Mouse (Mus musculus): ENCODE measurements around the gene Disp2.

Gene Disp2

GRCm38 (mm10) chr2:118750476-118750875 is 29.0 kb upstream of the Disp2 start:
- TF ChIP-seq GATA4 (IDR thresholded peaks at IDR 0.05; ENCODE audit: insufficient replicate concordance, low read length), result no peak

GRCm38 (mm10) chr2:118751896-118752791 is 27.4 kb upstream of the Disp2 start:
- TF ChIP-seq GATA4 (IDR thresholded peaks at IDR 0.05; ENCODE audit: insufficient replicate concordance, low read length), result 0 out of 2 replicates have a peak, but pooled peaks have one; percentile 33

GRCm38 (mm10) chr2:118752792-118753108 is 26.8 kb upstream of the Disp2 start:
- TF ChIP-seq GATA4 (IDR thresholded peaks at IDR 0.05; ENCODE audit: insufficient replicate concordance, low read length), result no peak

GRCm38 (mm10) chr2:118754143-118754542 is 25.4 kb upstream of the Disp2 start:
- no peak for TF ChIP-seq GATA4 (IDR thresholded peaks at IDR 0.05; ENCODE audit: insufficient replicate concordance, low read length)

GRCm38 (mm10) chr2:118755407-118755806 is 24.1 kb upstream of the Disp2 start:
- no peak for TF ChIP-seq GATA4 (IDR thresholded peaks at IDR 0.05; ENCODE audit: insufficient replicate concordance, low read length)

GRCm38 (mm10) chr2:118756103-118756502 is 23.4 kb upstream of the Disp2 start:
- TF ChIP-seq GATA4 (IDR thresholded peaks at IDR 0.05; ENCODE audit: insufficient replicate concordance, low read length), result 0 out of 2 replicates have a peak, but pooled peaks have one; percentile 37

- TF ChIP-seq GATA4 (IDR thresholded peaks at IDR 0.05; ENCODE audit: insufficient replicate concordance, low read length), result no peak
These were observed 19.7 kb upstream of the Disp2 start for GRCm38 (mm10) chr2:118759828-118760227.

GRCm38 (mm10) chr2:118760311-118761025 is 19.1 kb upstream of the Disp2 start:
- no peak for TF ChIP-seq GATA4 (IDR thresholded peaks at IDR 0.05; ENCODE audit: insufficient replicate concordance, low read length)

- TF ChIP-seq GATA4 (IDR thresholded peaks at IDR 0.05; ENCODE audit: insufficient replicate concordance, low read length), result no peak
These were observed 18.2 kb upstream of the Disp2 start for GRCm38 (mm10) chr2:118761358-118761757.

GRCm38 (mm10) chr2:118761906-118762783 is 17.4 kb upstream of the Disp2 start, which contains the start of gene Ccdc9b:
Gene Ccdc9b (minus strand): TSS chr2:118762661.
- TF ChIP-seq GATA4 (IDR thresholded peaks at IDR 0.05; ENCODE audit: insufficient replicate concordance, low read length), result no peak

- TF ChIP-seq GATA4 (IDR thresholded peaks at IDR 0.05; ENCODE audit: insufficient replicate concordance, low read length), result no peak; the same call in 1 of the 2 replicates
These were observed 16.8 kb upstream of the Disp2 start for GRCm38 (mm10) chr2:118762784-118763148.

GRCm38 (mm10) chr2:118763469-118763868 is 16.1 kb upstream of the Disp2 start:
- TF ChIP-seq GATA4 (IDR thresholded peaks at IDR 0.05; ENCODE audit: insufficient replicate concordance, low read length), result peak; percentile 67; the same call in 1 of the 2 replicates

- no peak for TF ChIP-seq GATA4 (IDR thresholded peaks at IDR 0.05; ENCODE audit: insufficient replicate concordance, low read length)
These were observed 15.3 kb upstream of the Disp2 start for GRCm38 (mm10) chr2:118764094-118764831.

- no peak for TF ChIP-seq GATA4 (IDR thresholded peaks at IDR 0.05; ENCODE audit: insufficient replicate concordance, low read length)
These were observed 14.6 kb upstream of the Disp2 start for GRCm38 (mm10) chr2:118764875-118765274.
